Mouse (Mus musculus) layer of hippocampus, adult 2 months (tissue): ENCODE results near the gene Myh10. TPM values are rescaled to one million over a fixed set of nuclear protein-coding genes. Genes with fewer than 3 reads are reported as not detected.

ENCODE experiments used
- DNase-seq, 2 experiments: peaks; one replicate each; pipeline ENCODE4 v3.0.0; 2022; ENCODE audit warnings: low spot score in 2 of 2
- H3K27ac ChIP-seq: fragments of 200-600 bp; 2 replicates; pipeline ENCODE4 v1.8.1; 2022
- H3K4me3 ChIP-seq: fragments of 200-600 bp; 2 replicates; pipeline ENCODE4 v1.8.1; 2022; ENCODE audit warnings: mild to moderate bottlenecking
- CTCF ChIP-seq: fragments of 200-600 bp; conservative IDR thresholded peaks from 2 replicates; pipeline ENCODE4 v1.8.1; 2022; ENCODE audit warnings: antibody characterized with exemption, mild to moderate bottlenecking, moderate library complexity
- long read RNA-seq, 2 experiments: library from polyadenylated mRNA; stranded (forward); transcript quantifications; one replicate each; pipeline ENCODE4 v2.0.0; 2021; ENCODE audit warnings: borderline mapping rate in 2 of 2
- total RNA-seq, 2 experiments: library from RNA; stranded (reverse); gene quantifications; 2 replicates each; pipeline ENCODE4 v1.2.3; 2021

Myh10 gene
- total RNA-seq, result 100 to 1,000 TPM; 139 to 147 TPM
- long read RNA-seq, experiment 1, full-length matches to known transcripts, result 16 of 45 reads
- long read RNA-seq, experiment 1, partial matches to known transcripts, result 21 of 45 reads
- long read RNA-seq, experiment 1, other reads (novel, unspliced or antisense), result 8 of 45 reads
- long read RNA-seq, experiment 2, full-length matches to known transcripts, result 24 of 51 reads
- long read RNA-seq, experiment 2, partial matches to known transcripts, result 19 of 51 reads
- long read RNA-seq, experiment 2, other reads (novel, unspliced or antisense), result 8 of 51 reads

- no peak for TF ChIP-seq CTCF
- Histone ChIP-seq H3K27ac (peak within 1 kb of the TSS; percentile 98), H3K4me3 (peak within 1 kb of the TSS; percentile 96)
- DNase-seq, result peak; percentile 98 to 100
Observed at GRCm38 (mm10) chr11:68691321-68692009, at the start of gene Myh10. Gene Myh10, plus strand, starts transcription at chr11:68691559.

- no peak for TF ChIP-seq CTCF
- DNase-seq, result no peak
- no peak overlapping the region for H3K27ac ChIP-seq
- H3K4me3 ChIP-seq, result no peak overlapping the region
Observed at GRCm38 (mm10) chr11:68644781-68645180, 46.6 kb upstream of the Myh10 start.

GRCm38 (mm10) chr11:68647808-68648207, 43.6 kb upstream of the Myh10 start:
- Histone ChIP-seq H3K4me3 (no peak overlapping the region), H3K27ac (no peak overlapping the region)
- no peak for DNase-seq
- no peak for TF ChIP-seq CTCF

- no peak for DNase-seq
- no peak for TF ChIP-seq CTCF
- H3K4me3 ChIP-seq, result no peak overlapping the region
- no peak overlapping the region for H3K27ac ChIP-seq
Observed at GRCm38 (mm10) chr11:68648385-68649148, 42.8 kb upstream of the Myh10 start.

- Histone ChIP-seq H3K27ac (no peak overlapping the region), H3K4me3 (no peak overlapping the region)
- no peak for DNase-seq
- no peak for TF ChIP-seq CTCF
Observed at GRCm38 (mm10) chr11:68651518-68651917, 39.8 kb upstream of the Myh10 start.

- DNase-seq, result no peak
- Histone ChIP-seq H3K4me3 (no peak overlapping the region), H3K27ac (0 out of 2 replicates have a peak overlapping the region, but pooled peaks have one; percentile 23)
- TF ChIP-seq CTCF, result no peak
Observed at GRCm38 (mm10) chr11:68655524-68655923, 35.8 kb upstream of the Myh10 start.

- no peak for DNase-seq
- H3K4me3 ChIP-seq, result no peak overlapping the region
- TF ChIP-seq CTCF, result 0 out of 2 replicates have a peak, but pooled peaks have one; percentile 8
- H3K27ac ChIP-seq, result peak overlapping the region; percentile 85
Observed at GRCm38 (mm10) chr11:68656887-68657685, 34.3 kb upstream of the Myh10 start.

GRCm38 (mm10) chr11:68657811-68658210, 33.5 kb upstream of the Myh10 start:
- DNase-seq, result peak; percentile 85 to 89
- no peak overlapping the region for H3K4me3 ChIP-seq
- TF ChIP-seq CTCF, result no peak
- H3K27ac ChIP-seq, result peak overlapping the region; percentile 85

- H3K27ac ChIP-seq, result no peak overlapping the region
- TF ChIP-seq CTCF, result no peak
- H3K4me3 ChIP-seq, result no peak overlapping the region
- DNase-seq, result no peak
Observed at GRCm38 (mm10) chr11:68665331-68665730, 26.0 kb upstream of the Myh10 start.

- DNase-seq, result no peak
- Histone ChIP-seq H3K4me3 (no peak overlapping the region), H3K27ac (no peak overlapping the region)
- TF ChIP-seq CTCF, result no peak
Observed at GRCm38 (mm10) chr11:68666210-68666609, 25.1 kb upstream of the Myh10 start.

GRCm38 (mm10) chr11:68672270-68672970, 18.9 kb upstream of the Myh10 start:
- Histone ChIP-seq H3K27ac (no peak overlapping the region), H3K4me3 (no peak overlapping the region)
- no peak for DNase-seq
- no peak for TF ChIP-seq CTCF

GRCm38 (mm10) chr11:68674071-68674470, 17.3 kb upstream of the Myh10 start:
- no peak overlapping the region for H3K4me3 ChIP-seq
- TF ChIP-seq CTCF, result no peak
- DNase-seq, result no peak
- H3K27ac ChIP-seq, result no peak overlapping the region
